Mouse (Mus musculus) forebrain, embryonic 11.5 days (tissue): ENCODE results near the gene Sbk1. TPM values are rescaled to one million over a fixed set of nuclear protein-coding genes. Genes with fewer than 3 reads are reported as not detected.
"Not testable (repeated sequence)": the region's sequence is repeated elsewhere in the genome, so short reads cannot be mapped to it uniquely, and the experiment has no call there.

Source experiments
- ATAC-seq: fragments of 200-750 bp; cut with Nextera tagmentation; replicated peaks from 2 replicates; pipeline ENCODE4 v1.8.0; 2017; ENCODE audit warnings: moderate TSS enrichment; ENCODE audit not compliant: low FRiP score
- DNase-seq: peaks from one replicate; pipeline ENCODE4 v3.0.0-alpha.2; 2017; ENCODE audit warnings: low spot score
- H3K27ac ChIP-seq: fragments of 300-500 bp; sonication (generic); 2 replicates; pipeline ENCODE4 v1.5.1; 2014; ENCODE audit warnings: low read depth, low read length
- H3K27me3 ChIP-seq: fragments of 300-500 bp; sonication (generic); 2 replicates; pipeline ENCODE4 v1.6.1; 2014; ENCODE audit warnings: mild to moderate bottlenecking, low read length, mixed read lengths; ENCODE audit not compliant: control insufficient read depth, insufficient read depth
- H3K36me3 ChIP-seq: fragments of 300-500 bp; sonication (generic); 2 replicates; pipeline ENCODE4 v1.6.1; 2014; ENCODE audit warnings: mild to moderate bottlenecking, low read length, moderate library complexity, mixed read lengths; ENCODE audit not compliant: control insufficient read depth, insufficient read depth
- H3K4me1 ChIP-seq: fragments of 300-500 bp; sonication (generic); replicated peaks from 2 replicates; pipeline ENCODE4 v1.6.1; 2014; ENCODE audit warnings: low read length, mixed read lengths; ENCODE audit not compliant: control insufficient read depth, insufficient read depth
- H3K4me2 ChIP-seq: fragments of 300-500 bp; sonication (generic); 2 replicates; pipeline ENCODE4 v1.6.1; 2014; ENCODE audit warnings: low read depth, mild to moderate bottlenecking, low read length, moderate library complexity, mixed read lengths; ENCODE audit not compliant: severe bottlenecking
- H3K4me3 ChIP-seq: fragments of 300-500 bp; sonication (generic); 2 replicates; pipeline ENCODE4 v1.5.1; 2014; ENCODE audit warnings: low read depth, low read length
- H3K9ac ChIP-seq: fragments of 300-500 bp; sonication (generic); 2 replicates; pipeline ENCODE4 v1.6.1; 2014; ENCODE audit warnings: low read length
- H3K9me3 ChIP-seq: fragments of 300-500 bp; sonication (generic); 2 replicates; pipeline ENCODE4 v1.6.1; 2016; ENCODE audit warnings: low read length, mixed read lengths; ENCODE audit not compliant: control insufficient read depth
- WGBS: fragments of 180-500 bp; shearing (Covaris S2); extraction: QIAGEN DNeasy Blood & Tissue Kit; methylation state at CpG from one replicate; pipeline ENCODE4 v1.1.7; 2014; 5-methylcytosine and 5-hydroxymethylcytosine counted together
- polyA plus RNA-seq: library from polyadenylated mRNA; unstranded; fragments of >200 nt; fragmentation: Nextera tagmentation; extraction: Ambion mirVana; gene quantifications from 2 replicates; pipeline ENCODE4 v1.2.1, GENCODE M21; 2014

Gene Sbk1
- polyA plus RNA-seq, 1 experiment from 2014 or later, result 194 TPM

DNA sequence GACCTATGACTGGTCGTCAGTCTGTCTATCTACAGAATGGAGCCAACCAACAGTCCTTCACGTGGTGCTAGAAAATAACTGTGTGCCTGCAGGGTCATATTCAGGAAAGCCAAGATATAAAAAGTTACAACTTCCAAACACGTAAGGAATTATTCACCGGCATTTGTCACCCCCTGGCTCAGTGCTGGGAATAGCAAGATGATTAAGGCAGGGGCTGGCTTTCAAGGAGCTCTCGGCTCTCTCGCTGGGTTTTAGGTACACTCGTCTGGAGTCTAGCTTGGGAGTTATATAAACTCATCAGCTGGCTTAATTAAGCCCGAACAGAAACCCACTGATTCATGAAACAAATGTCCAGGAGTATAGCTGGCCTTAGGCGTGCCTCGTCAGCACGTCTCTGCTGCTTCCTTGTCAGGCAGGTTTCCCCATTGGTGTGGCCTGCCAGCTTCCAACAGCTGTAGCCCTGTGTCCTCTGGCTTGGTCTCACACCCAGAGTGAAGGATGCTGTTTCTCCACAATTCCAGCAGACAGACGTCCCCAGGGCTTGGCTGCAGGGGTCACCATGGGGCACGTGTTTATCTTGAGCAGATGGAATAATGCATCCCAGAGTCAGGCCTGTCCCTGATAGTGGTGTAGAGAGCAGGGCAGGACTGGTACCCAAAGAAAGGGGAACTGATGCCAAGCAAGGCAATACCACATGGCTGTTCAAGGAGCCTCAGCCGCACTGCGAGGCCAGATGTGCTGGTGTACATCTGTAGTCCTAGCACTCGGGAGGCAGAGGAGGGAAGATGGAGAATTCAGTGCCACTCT lies 9.7 kb downstream of the Sbk1 start:
- WGBS, result 86% methylated on average over 16 of the region's 16 CpGs
- Histone ChIP-seq H3K27me3 (no peaks in the 10 kb centered on the region), H3K27ac (no peak overlapping the region), H3K4me3 (no peak overlapping the region), H3K36me3 (peaks cover 2% of the 10 kb centered on the region; the same call in 1 of the 2 replicates), H3K9ac (no peak overlapping the region), H3K4me1 (no peaks in the 10 kb centered on the region), H3K9me3 (no peaks in the 10 kb centered on the region), H3K4me2 (no peak overlapping the region)
- no peak for DNase-seq
- ATAC-seq, result no peak

DNA sequence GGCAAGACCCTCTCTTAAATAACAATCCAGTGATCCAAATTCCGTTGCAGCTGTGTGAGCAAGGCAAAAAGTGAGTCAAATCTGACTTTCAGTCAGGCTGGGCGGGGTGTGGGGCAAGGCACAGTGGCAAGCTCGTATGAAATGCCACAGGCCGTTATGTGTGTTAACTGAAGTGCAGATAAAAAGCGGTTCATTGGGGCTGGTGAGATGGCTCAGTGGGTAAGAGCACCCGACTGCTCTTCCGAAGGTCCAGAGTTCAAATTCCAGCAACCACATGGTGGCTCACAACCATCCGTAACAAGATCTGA lies 10.2 kb downstream of the Sbk1 start:
- ATAC-seq, H3K9me3 ChIP-seq, H3K4me3 ChIP-seq, H3K36me3 ChIP-seq, H3K9ac ChIP-seq, H3K4me2 ChIP-seq, DNase-seq, H3K4me1 ChIP-seq, H3K27ac ChIP-seq, H3K27me3 ChIP-seq: not testable (repeated sequence)
- 85% methylated on average over 7 of the region's 8 CpGs for WGBS

DNA sequence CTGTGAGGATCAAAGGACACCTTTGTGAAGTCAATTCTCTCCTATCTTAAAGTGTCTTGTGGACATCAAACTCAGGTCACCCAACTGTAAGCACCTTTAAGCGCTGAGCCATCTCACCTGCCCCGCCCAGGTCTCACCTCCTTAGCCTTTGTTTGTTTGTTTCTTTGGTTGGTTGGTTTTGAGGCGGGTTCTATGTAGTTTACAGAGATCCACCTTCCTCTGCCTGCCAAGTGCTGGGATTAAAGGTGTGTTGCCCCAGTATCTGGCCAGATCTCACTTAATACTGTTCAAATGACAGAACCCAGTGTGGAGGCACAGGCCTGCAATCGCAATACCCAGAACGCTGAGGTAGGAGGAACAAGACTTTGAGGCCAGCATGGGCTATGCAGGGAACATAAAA lies 11.6 kb downstream of the Sbk1 start:
- no peak overlapping the region for H3K9ac ChIP-seq
- H3K27me3 ChIP-seq, result no peaks in the 10 kb centered on the region
- no peak overlapping the region for H3K27ac ChIP-seq
- DNase-seq (no peak), ATAC-seq (no peak)
- H3K9me3 ChIP-seq, result no peaks in the 10 kb centered on the region
- H3K4me2 ChIP-seq, result no peak overlapping the region
- H3K4me1 ChIP-seq, result no peaks in the 10 kb centered on the region
- H3K36me3 ChIP-seq, result peaks cover 2% of the 10 kb centered on the region; the same call in 1 of the 2 replicates
- H3K4me3 ChIP-seq, result no peak overlapping the region
- WGBS, result 93% methylated on average over 5 of the region's 5 CpGs

DNA sequence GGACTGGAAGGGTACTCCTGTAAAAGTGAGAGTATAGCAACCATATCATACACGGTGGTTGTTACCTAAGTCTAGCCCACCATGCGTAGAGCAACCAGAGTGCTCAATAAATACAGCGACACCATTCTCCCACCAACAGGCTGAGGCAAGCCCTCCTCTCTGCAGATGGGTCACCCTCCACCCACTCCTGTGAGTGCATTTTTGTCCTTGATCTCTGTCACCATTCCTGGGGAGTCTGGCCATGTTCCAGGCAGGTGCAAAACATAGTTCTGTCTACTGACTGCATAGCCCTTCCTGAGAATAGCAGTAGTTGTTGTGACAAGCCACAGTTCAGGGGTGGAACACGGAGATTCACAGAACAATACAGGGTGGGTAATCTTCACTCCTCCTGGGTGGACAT lies 12.0 kb downstream of the Sbk1 start:
- 91% methylated on average over 4 of the region's 4 CpGs for WGBS
- Histone ChIP-seq H3K36me3 (peaks cover 2% of the 10 kb centered on the region; the same call in 1 of the 2 replicates), H3K27ac (no peak overlapping the region), H3K4me2 (no peak overlapping the region), H3K4me3 (no peak overlapping the region), H3K9ac (no peak overlapping the region), H3K27me3 (no peaks in the 10 kb centered on the region), H3K4me1 (no peaks in the 10 kb centered on the region), H3K9me3 (no peaks in the 10 kb centered on the region)
- no peak for ATAC-seq
- DNase-seq, result no peak

DNA sequence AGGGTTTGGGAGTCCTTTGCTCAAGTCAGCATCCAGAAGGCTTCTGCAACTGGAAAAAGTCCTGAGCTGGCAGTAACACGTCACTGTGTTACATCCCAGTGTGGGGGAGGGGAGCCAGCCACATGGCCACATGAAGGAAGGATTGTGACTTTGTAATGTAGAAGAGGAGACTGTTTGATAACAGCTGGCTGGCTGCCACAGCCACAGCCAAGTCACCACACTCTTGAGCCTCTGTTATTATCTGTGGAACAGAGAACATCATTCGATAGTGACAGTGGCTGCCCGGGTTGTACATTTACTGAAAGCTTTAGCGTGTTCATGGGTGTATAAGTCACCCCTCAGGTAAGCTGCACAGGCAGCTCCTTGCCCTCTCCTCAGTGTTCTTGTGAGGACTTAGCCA lies 12.4 kb downstream of the Sbk1 start:
- peaks cover 2% of the 10 kb centered on the region; the same call in 1 of the 2 replicates for H3K36me3 ChIP-seq
- H3K27me3 ChIP-seq, result no peaks in the 10 kb centered on the region
- H3K4me1 ChIP-seq, result no peaks in the 10 kb centered on the region
- no peaks in the 10 kb centered on the region for H3K9me3 ChIP-seq
- no peak overlapping the region for H3K27ac ChIP-seq
- no peak overlapping the region for H3K9ac ChIP-seq
- H3K4me2 ChIP-seq, result no peak overlapping the region
- H3K4me3 ChIP-seq, result no peak overlapping the region
- ATAC-seq, result no peak
- no peak for DNase-seq
- WGBS, result 83% methylated on average over 4 of the region's 4 CpGs

DNA sequence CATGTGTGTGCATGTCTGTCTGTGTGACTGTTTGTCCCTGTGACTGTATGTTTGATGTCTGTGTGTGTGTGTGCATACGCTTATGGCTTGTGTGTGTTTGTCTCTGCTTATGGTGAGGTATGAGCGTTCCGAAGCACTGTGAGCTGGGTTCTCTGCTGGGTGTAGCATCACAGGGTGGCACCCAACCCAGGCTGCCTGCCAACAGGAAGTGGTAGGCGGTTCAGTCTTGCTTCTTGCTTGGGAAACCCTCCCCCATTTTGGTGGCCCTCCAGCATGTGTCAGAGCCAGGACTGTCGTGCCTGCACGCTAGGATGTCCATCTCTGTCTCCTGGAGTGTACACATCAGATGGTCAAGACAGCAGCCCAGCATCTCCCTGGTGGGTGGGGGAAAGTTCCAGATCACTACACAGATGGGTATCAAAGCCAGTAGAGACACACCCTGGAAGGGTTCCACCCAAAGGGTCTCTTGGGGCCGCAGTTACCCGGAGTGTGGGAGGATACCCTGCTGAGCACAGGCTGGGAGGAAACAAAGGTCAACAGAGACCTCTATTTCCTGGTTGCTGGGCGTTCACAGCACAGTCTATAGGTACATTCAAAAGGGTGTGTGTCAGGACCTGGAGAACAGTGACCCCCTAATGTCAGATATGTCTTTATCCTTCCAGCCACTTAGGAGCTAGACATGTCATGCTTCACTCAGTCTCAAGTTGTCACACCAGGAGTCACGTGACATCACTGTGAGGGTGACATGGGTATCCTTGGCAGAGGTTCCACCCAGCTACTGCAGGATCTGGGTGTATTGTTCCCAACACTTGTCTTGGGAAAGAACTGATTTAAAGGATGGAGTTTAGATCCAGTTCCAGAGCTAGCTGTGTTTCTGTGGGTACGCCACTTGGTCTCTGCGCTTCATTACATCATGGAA lies 13.1 kb downstream of the Sbk1 start:
- WGBS, result 88% methylated on average over 12 of the region's 12 CpGs
- Histone ChIP-seq H3K27me3 (no peaks in the 10 kb centered on the region), H3K9ac (no peak overlapping the region), H3K4me2 (no peak overlapping the region), H3K4me3 (no peak overlapping the region), H3K9me3 (no peaks in the 10 kb centered on the region), H3K4me1 (no peaks in the 10 kb centered on the region), H3K36me3 (peaks cover 2% of the 10 kb centered on the region; the same call in 1 of the 2 replicates), H3K27ac (no peak overlapping the region)
- no peak for DNase-seq
- no peak for ATAC-seq

DNA sequence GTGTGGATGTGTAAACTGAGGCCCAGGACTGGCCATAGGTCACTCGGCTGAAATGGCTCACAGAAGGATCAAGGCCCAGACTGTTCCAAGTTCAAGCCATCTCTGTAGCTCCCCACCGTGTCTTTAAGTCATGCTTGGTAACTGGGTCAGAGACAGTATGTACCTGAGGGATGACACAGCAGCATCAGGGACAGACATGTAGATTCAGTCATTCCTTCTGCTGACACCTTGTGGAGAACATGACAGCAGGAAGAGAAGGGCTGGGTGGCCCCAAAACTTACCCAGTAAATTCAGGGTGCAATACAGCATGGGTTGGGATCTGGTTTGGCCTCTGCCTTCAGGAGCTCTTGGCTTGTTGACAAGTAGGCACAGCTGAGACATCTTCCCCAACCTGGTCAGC lies 13.9 kb downstream of the Sbk1 start:
- H3K9ac ChIP-seq, result no peak overlapping the region

DNA sequence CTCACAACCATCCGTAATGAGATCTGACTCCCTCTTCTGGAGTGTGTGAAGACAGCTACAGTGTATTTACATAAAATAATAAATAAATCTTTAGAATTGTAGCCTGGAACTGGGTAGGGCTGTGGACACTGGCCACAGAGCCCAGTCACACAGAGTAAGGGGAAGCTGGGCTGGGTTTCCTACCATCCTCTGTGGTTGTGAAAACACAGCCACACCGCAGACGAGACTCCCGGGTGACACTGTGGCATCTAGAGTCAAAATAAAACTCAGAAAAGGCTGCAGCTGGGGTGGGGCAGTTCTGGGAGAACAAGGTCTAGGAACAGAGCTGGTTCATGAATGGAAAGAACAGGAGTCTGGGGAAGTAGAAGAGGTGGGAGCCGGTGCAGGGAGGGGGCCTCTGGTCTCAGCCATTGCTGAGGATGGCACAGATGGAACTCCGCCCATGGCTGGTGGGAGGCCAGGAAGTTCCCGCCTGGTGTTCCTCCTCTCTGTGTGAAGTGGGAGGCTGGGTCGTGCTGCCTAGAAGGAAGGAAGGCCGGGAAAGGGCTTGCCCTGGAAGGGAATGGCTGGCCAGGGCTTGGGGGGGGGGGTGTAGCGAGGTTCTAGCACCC lies 15.2 kb downstream of the Sbk1 start:
- no peaks in the 10 kb centered on the region for H3K9me3 ChIP-seq
- no peak overlapping the region for H3K4me2 ChIP-seq
- WGBS, result 67% methylated on average over 10 of the region's 10 CpGs

More for the DNA sequence above, 13.9 kb downstream of the Sbk1 start:
- ATAC-seq (no peak), DNase-seq (no peak)
- H3K36me3 ChIP-seq, result peaks cover 4% of the 10 kb centered on the region; the same call in 1 of the 2 replicates
- H3K4me3 ChIP-seq, result no peak overlapping the region
- no peaks in the 10 kb centered on the region for H3K4me1 ChIP-seq
- H3K27ac ChIP-seq, result no peak overlapping the region
- no peaks in the 10 kb centered on the region for H3K9me3 ChIP-seq
- 89% methylated on average over 2 of the region's 2 CpGs for WGBS
- no peak overlapping the region for H3K4me2 ChIP-seq
- no peaks in the 10 kb centered on the region for H3K27me3 ChIP-seq

More for the DNA sequence above, 15.2 kb downstream of the Sbk1 start:
- Histone ChIP-seq H3K4me3 (no peak overlapping the region), H3K27ac (no peak overlapping the region), H3K9ac (no peak overlapping the region), H3K27me3 (no peaks in the 10 kb centered on the region), H3K36me3 (peaks cover 16% of the 10 kb centered on the region), H3K4me1 (no peaks in the 10 kb centered on the region)
- ATAC-seq, result no peak
- DNase-seq, result no peak
